Mouse (Mus musculus): ENCODE data around the gene Abcf1. TPM values are rescaled to one million over a fixed set of nuclear protein-coding genes. Genes with fewer than 3 reads are reported as not detected.

Gene Abcf1
- polyA plus RNA-seq, 1 experiment from 2014 or later = 113 TPM

GRCm38 (mm10) chr17:35997713-35998510 lies 28.4 kb upstream of the Abcf1 start:
- no peak overlapping the region for H3K9ac ChIP-seq
- H3K27ac ChIP-seq = no peak overlapping the region
- no peak overlapping the region for H3K4me2 ChIP-seq (replicated peaks)
- H3K27me3 ChIP-seq = no peaks in the 10 kb centered on the region
- ATAC-seq (ENCODE audit: insufficient number of reproducible peaks, insufficient read depth, low FRiP score, low TSS enrichment) = no peak
- H3K9me3 ChIP-seq = no peaks in the 10 kb centered on the region
- no peak overlapping the region for H3K4me3 ChIP-seq
- H3K36me3 ChIP-seq = no peaks in the 10 kb centered on the region
- 56% methylated on average over 12 of the region's 12 CpGs for WGBS
- peaks cover 9% of the 10 kb centered on the region for H3K4me1 ChIP-seq

DNA sequence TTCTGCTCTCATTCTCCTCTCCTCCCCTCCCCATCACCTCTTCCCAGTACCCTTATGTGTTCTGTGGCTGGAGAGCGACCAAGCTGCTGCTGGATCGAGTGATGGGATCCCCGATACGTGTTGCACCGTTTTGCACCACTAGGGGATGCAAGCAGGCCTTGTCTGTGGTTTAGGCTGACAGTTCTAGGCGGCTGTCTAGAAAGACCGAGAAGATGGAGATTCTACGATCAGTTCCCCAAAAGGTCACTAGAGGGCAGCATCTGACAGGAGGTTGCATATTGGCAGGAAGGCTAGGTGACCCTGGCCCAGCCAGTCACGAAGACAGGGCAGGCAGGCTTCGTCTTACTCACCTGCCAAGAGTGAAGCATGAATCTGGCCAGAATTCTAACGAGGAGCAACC lies 27.4 kb upstream of the Abcf1 start:
- Histone ChIP-seq H3K9me3 (no peaks in the 10 kb centered on the region), H3K36me3 (no peaks in the 10 kb centered on the region), H3K27me3 (no peaks in the 10 kb centered on the region), H3K9ac (no peak overlapping the region), H3K4me2 (replicated peaks) (no peak overlapping the region), H3K4me1 (peaks cover 9% of the 10 kb centered on the region), H3K27ac (no peak overlapping the region), H3K4me3 (no peak overlapping the region)
- 3% methylated on average over 11 of the region's 11 CpGs for WGBS
- ATAC-seq (ENCODE audit: insufficient number of reproducible peaks, insufficient read depth, low FRiP score, low TSS enrichment) = no peak

DNA sequence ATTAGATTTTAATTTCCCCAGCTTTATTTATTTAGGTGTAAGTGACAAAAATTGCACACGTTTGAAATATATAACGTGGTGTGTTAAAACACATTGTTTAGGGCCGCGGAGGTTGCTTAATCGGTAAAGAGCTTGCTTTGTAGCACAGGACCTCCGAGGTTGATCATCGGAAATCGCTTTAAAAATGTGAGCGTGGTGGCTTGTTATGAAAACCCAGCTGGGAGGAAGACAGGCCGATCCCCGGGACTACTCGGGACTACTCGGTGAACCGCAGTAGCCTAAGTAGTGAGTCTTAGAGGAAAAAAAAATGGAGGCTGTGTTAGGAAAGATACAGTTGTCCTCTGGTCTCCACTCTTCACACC lies 25.3 kb upstream of the Abcf1 start:
- WGBS = 5% methylated on average over 14 of the region's 14 CpGs
- H3K36me3 ChIP-seq = no peaks in the 10 kb centered on the region
- peaks cover 9% of the 10 kb centered on the region for H3K4me1 ChIP-seq
- peak overlapping the region; percentile 60 for H3K4me3 ChIP-seq
- ATAC-seq (ENCODE audit: insufficient number of reproducible peaks, insufficient read depth, low FRiP score, low TSS enrichment) = no peak
- peak overlapping the region; percentile 65 for H3K4me2 ChIP-seq (replicated peaks)
- peak overlapping the region; percentile 61 for H3K9ac ChIP-seq
- no peaks in the 10 kb centered on the region for H3K27me3 ChIP-seq
- H3K9me3 ChIP-seq = no peaks in the 10 kb centered on the region
- no peak overlapping the region for H3K27ac ChIP-seq

GRCm38 (mm10) chr17:35994175-35994878 lies 24.8 kb upstream of the Abcf1 start:
- 3% methylated on average over 31 of the region's 31 CpGs for WGBS

DNA sequence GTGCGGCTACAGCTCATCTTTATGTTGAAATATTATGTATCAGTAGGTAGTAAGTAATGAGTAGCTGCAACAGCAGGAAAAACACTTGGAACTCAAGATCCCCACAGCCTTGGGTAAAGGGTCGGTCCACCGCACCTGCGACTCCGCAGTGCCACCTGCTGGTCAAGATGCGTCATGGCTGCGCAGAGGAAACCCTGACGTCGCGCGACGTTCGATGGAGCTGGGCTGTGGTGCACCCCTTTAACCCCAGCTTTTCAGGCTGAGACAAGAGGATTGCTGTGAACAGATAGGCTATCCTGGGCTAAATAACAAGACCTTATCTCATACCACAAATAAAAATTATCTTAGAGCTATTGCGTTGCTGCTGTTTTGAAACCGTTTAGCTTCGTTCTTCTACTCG lies 24.1 kb upstream of the Abcf1 start:
- H3K27ac ChIP-seq = no peak overlapping the region
- H3K4me1 ChIP-seq = peaks cover 9% of the 10 kb centered on the region
- peak; percentile 73 for ATAC-seq (ENCODE audit: insufficient number of reproducible peaks, insufficient read depth, low FRiP score, low TSS enrichment)
- H3K4me3 ChIP-seq = peak overlapping the region; percentile 16; the same call in 1 of the 2 replicates
- H3K27me3 ChIP-seq = no peaks in the 10 kb centered on the region
- WGBS = 8% methylated on average over 17 of the region's 17 CpGs
- no peaks in the 10 kb centered on the region for H3K9me3 ChIP-seq
- H3K4me2 ChIP-seq (replicated peaks) = peak overlapping the region; percentile 65
- H3K9ac ChIP-seq = no peak overlapping the region
- peaks cover 12% of the 10 kb centered on the region for H3K36me3 ChIP-seq

More at GRCm38 (mm10) chr17:35994175-35994878, 24.8 kb upstream of the Abcf1 start:
- peak; percentile 53; the same call in 1 of the 2 replicates for ATAC-seq (ENCODE audit: insufficient number of reproducible peaks, insufficient read depth, low FRiP score, low TSS enrichment)
- Histone ChIP-seq H3K4me3 (peak overlapping the region; percentile 60), H3K9ac (peak overlapping the region; percentile 61), H3K4me2 (replicated peaks) (peak overlapping the region; percentile 65), H3K27ac (no peak overlapping the region), H3K36me3 (peaks cover 5% of the 10 kb centered on the region; the same call in 1 of the 2 replicates), H3K4me1 (peaks cover 9% of the 10 kb centered on the region), H3K27me3 (no peaks in the 10 kb centered on the region), H3K9me3 (no peaks in the 10 kb centered on the region)

DNA sequence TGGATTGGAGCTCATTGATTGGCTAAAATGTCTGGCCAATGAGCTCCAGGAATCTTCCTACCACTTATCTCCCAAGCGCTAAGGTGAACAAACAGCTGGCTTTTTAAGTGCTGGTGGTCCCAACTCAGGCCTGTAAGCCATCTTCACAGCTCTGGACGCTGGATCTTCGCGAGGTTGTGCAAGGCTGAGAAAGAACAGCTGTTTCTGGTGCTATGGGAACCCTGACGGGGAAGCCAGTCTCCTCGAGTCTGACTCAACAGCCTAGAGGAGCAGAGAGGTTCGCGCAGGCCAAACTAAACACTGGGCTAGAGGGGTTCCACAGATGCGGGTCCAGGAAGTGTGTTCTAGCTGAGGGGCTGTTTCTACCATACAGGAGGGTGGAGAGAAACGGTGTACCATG lies 22.2 kb upstream of the Abcf1 start:
- H3K9me3 ChIP-seq = no peaks in the 10 kb centered on the region
- H3K36me3 ChIP-seq = peaks cover 31% of the 10 kb centered on the region
- peaks cover 7% of the 10 kb centered on the region for H3K4me1 ChIP-seq
- H3K4me3 ChIP-seq = no peak overlapping the region
- no peak for ATAC-seq (ENCODE audit: insufficient number of reproducible peaks, insufficient read depth, low FRiP score, low TSS enrichment)
- H3K27me3 ChIP-seq = no peaks in the 10 kb centered on the region
- H3K4me2 ChIP-seq (replicated peaks) = no peak overlapping the region
- no peak overlapping the region for H3K27ac ChIP-seq
- 45% methylated on average over 10 of the region's 10 CpGs for WGBS
- no peak overlapping the region for H3K9ac ChIP-seq

DNA sequence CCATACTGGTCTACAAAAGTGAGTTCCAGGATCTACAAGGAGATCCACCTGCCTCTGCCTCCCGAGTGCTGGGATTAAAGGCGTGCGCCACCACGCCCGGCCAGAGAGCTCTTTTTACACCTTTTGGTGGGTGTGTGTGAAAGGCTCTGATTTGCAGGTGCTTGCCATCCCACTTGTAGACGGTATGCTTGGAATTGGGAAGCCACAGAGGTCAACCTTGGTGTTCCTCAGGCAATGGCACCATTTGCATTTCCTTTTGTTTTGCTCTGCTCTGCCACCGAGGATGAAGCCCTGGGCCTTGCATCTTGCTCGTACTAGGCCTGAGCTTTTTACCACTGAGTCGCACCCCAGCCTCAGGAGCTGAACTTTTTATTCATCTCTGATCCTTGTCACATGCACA lies 12.2 kb upstream of the Abcf1 start:
- no peak overlapping the region for H3K9ac ChIP-seq
- no peak overlapping the region for H3K4me2 ChIP-seq (replicated peaks)
- no peak for ATAC-seq (ENCODE audit: insufficient number of reproducible peaks, insufficient read depth, low FRiP score, low TSS enrichment)
- H3K27ac ChIP-seq = no peak overlapping the region
- H3K27me3 ChIP-seq = no peaks in the 10 kb centered on the region
- H3K9me3 ChIP-seq = no peaks in the 10 kb centered on the region
- WGBS = 90% methylated on average over 9 of the region's 9 CpGs
- peak overlapping the region; percentile 95; the same call in 1 of the 2 replicates for H3K4me3 ChIP-seq
- H3K36me3 ChIP-seq = peaks cover 49% of the 10 kb centered on the region
- peaks cover 16% of the 10 kb centered on the region for H3K4me1 ChIP-seq

GRCm38 (mm10) chr17:35980363-35980754 lies 10.8 kb upstream of the Abcf1 start:
- Histone ChIP-seq H3K4me3 (peak overlapping the region; percentile 95), H3K9ac (peak overlapping the region; percentile 87), H3K27me3 (no peaks in the 10 kb centered on the region), H3K36me3 (peaks cover 35% of the 10 kb centered on the region), H3K27ac (peak overlapping the region; percentile 97), H3K4me2 (replicated peaks) (peak overlapping the region; percentile 78), H3K9me3 (no peaks in the 10 kb centered on the region), H3K4me1 (peaks cover 16% of the 10 kb centered on the region)
- ATAC-seq (ENCODE audit: insufficient number of reproducible peaks, insufficient read depth, low FRiP score, low TSS enrichment) = peak; percentile 13; the same call in 1 of the 2 replicates
- under 1% methylated on average over 26 of the region's 29 CpGs for WGBS

DNA sequence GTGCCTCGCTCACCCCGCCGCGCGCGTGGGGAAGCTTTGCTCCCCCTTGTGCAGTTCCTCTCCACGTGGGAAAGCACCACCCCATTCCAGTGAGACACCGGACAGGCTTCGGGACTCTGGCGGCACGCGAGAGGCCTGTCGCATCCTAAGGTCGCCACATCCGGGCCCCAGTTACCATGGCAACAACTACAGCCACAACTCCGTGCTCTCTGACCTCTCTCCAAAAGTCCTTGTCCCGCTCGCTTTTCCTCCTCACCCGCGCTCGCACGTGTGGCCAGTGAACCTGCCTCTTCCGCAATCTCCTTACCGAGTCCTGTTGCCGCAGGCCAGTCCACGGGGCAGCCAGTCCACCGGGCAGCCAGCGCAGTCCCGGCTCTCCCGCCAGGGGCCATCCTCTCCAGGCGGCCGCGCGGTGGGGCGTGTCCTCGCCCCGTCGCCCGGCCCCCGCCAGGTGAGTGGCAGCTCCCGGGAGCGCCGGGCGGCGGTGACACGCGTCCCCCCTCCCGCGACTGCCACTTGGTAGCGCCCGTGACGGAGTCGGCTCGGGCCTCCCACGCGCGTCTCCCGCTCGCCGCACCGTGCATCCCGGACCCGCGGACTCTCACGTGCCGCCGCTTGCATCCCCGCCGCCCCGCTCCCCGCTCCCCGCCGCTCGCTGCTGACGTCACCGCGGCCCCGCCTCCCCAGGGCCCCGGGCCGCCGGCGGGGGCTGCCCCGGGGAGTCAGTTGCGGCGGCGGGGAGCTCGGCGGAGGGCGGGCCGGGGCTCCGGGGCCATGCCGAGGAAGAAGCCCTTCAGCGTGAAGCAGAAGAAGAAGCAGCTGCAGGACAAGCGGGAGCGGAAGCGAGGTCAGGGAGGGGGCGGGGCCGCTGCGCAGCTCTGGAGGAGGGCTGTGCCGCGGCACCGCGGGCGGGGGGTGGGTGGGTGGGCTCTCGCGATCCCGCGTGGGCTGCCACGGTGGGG lies 10.1 kb upstream of the Abcf1 start, which contains the start of the genes Gnl1 and Prr3:
Gene Gnl1 (plus strand): TSS at position 451 of the 962 bp plus-strand sequence.
Gene Prr3 (minus strand): TSS at position 836 of the 962 bp plus-strand sequence.
- peak; percentile 76 for ATAC-seq (ENCODE audit: insufficient number of reproducible peaks, insufficient read depth, low FRiP score, low TSS enrichment)
- Histone ChIP-seq H3K4me2 (replicated peaks) (peak within 1 kb of the TSS; percentile 78), H3K4me3 (peak within 1 kb of the TSS; percentile 95), H3K4me1 (peaks cover 16% of the 10 kb centered on the region), H3K36me3 (peaks cover 32% of the 10 kb centered on the region), H3K27ac (peak within 1 kb of the TSS; percentile 97), H3K9me3 (no peaks in the 10 kb centered on the region), H3K9ac (peak within 1 kb of the TSS; percentile 87), H3K27me3 (no peaks in the 10 kb centered on the region)
- under 1% methylated on average over 94 of the region's 109 CpGs for WGBS

DNA sequence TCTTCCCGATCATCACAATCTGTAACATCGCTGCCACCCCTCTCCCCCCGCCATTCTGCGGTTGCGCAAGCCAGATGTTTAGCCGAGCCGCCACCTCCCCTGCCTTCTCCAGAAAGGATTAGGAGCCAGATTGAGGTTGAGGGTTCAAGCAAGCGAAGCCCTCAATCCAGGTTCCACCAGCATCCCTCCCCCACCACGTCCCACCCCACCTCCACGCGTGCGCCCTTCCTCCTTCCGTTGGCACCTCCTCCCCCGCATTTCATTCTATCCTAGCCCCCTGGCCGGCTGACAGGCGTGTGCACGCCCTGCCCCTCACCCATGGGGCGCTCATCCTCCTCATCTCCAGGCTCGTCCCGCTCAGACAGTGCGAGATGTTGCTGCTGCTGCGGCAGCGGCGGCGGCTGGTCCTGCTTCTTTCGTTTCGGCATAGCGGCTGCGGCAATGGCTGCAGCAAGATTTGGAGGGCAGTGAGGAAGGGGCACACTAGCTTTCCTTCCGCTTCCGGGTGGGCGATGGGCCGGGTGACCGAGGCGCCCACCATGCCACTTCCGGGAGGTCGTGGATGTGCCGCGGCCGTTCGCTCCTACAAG lies 9.3 kb upstream of the Abcf1 start:
- Histone ChIP-seq H3K36me3 (peaks cover 36% of the 10 kb centered on the region), H3K4me2 (replicated peaks) (peak overlapping the region; percentile 78), H3K9me3 (no peaks in the 10 kb centered on the region), H3K27me3 (no peaks in the 10 kb centered on the region), H3K9ac (peak overlapping the region; percentile 87), H3K27ac (peak overlapping the region; percentile 97), H3K4me1 (peaks cover 16% of the 10 kb centered on the region), H3K4me3 (peak overlapping the region; percentile 95)
- ATAC-seq (ENCODE audit: insufficient number of reproducible peaks, insufficient read depth, low FRiP score, low TSS enrichment) = peak; percentile 75
- under 1% methylated on average over 41 of the region's 41 CpGs for WGBS

DNA sequence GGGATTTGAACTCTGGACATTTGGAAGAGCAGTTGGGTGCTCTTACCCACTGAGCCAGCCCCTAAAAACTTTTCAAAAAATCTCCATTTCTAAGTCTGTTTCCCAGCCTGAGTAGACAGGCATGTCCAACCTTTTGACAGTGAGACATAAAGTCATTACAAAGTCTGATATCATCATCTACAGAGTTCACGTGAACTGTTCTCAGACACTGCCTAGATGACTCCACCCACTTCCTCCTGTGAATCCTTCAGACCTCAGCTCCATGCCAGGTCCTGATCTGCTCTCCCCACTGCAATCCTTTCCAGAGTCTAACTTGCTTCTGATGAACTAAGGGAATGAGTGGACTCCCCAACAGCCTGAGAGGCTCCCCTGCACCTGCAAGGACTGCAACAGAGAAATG lies 2.6 kb upstream of the Abcf1 start:
- WGBS = 88% methylated on average over 1 of the region's 1 CpGs
- H3K27ac ChIP-seq = no peak overlapping the region
- H3K4me3 ChIP-seq = no peak overlapping the region
- peaks cover 21% of the 10 kb centered on the region for H3K36me3 ChIP-seq
- ATAC-seq (ENCODE audit: insufficient number of reproducible peaks, insufficient read depth, low FRiP score, low TSS enrichment) = no peak
- H3K9ac ChIP-seq = no peak overlapping the region
- H3K4me2 ChIP-seq (replicated peaks) = no peak overlapping the region
- no peaks in the 10 kb centered on the region for H3K27me3 ChIP-seq
- peaks cover 11% of the 10 kb centered on the region for H3K4me1 ChIP-seq
- H3K9me3 ChIP-seq = no peaks in the 10 kb centered on the region

All from embryonic facial prominence, embryonic 12.5 days (tissue).